Mouse (Mus musculus) gastrocnemius, adult 2 months (tissue): Measurements from ENCODE around the gene Abhd18. TPM values are rescaled to one million over a fixed set of nuclear protein-coding genes. Genes with fewer than 3 reads are reported as not detected.
A peak's percentile ranks its signal among the peaks of the same experiment; 100 is the strongest.
"Not testable (repeated sequence)": the region's sequence is repeated elsewhere in the genome, so short reads cannot be mapped to it uniquely, and the experiment has no call there.

Experiments used
- DNase-seq: peaks from one replicate; pipeline ENCODE4 v3.0.0; 2022
- H3K27ac ChIP-seq: fragments of 200-600 bp; 2 replicates; pipeline ENCODE4 v1.8.1; 2022; ENCODE audit warnings: mild to moderate bottlenecking
- H3K4me3 ChIP-seq: fragments of 200-600 bp; 2 replicates; pipeline ENCODE4 v1.8.1; 2022; ENCODE audit warnings: mild to moderate bottlenecking, moderate library complexity
- CTCF ChIP-seq: fragments of 200-600 bp; IDR thresholded peaks from 2 replicates; pipeline ENCODE4 v1.8.1; 2022; ENCODE audit warnings: antibody characterized with exemption, mild to moderate bottlenecking, moderate library complexity
- intact Hi-C: fragments of 180-260 bp; cut with DNase I; formaldehyde crosslinking; loops from one replicate; pipeline ENCODE4 v1.15.1; 2025
- total RNA-seq, 2 experiments: library from RNA; stranded (reverse); gene quantifications; 2 replicates each; pipeline ENCODE4 v1.2.3; 2021

Gene Abhd18
- total RNA-seq, 2 experiments from 2014 or later, result 12.3 to 44.5 TPM

DNA sequence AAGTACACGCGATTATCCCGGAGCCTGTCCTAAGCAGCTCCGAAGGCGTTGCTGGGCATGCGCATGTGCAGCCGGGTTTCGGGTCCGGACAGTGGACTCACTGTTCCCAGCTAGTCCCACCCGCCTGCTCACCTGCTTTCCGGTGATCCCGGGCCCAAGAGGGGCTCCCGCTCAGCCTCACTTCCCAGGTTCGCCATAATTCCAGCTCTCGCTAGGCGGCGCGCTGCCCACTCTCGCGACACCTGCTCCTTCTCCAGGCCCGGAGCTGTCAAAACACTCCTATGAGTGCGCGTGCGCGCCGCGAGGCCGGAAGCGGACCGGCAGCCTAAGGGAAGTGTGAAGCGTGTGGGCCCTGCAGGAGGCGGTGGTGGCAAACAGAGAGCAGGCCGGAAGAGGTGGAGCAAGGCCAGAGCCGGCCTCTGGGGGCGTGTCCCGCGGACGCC, 47.1 kb downstream of the Abhd18 start:
- peak; percentile 60 for TF ChIP-seq CTCF
- DNase-seq, result peak; percentile 99
- peak overlapping the region; percentile 86 for H3K27ac ChIP-seq
- H3K4me3 ChIP-seq, result peak overlapping the region; percentile 82
- intact Hi-C loops, result loop anchor here (2.0 kb wide), 1 partner anchor 55 kb away; the partner anchor contains the start of gene Larp1b

DNA sequence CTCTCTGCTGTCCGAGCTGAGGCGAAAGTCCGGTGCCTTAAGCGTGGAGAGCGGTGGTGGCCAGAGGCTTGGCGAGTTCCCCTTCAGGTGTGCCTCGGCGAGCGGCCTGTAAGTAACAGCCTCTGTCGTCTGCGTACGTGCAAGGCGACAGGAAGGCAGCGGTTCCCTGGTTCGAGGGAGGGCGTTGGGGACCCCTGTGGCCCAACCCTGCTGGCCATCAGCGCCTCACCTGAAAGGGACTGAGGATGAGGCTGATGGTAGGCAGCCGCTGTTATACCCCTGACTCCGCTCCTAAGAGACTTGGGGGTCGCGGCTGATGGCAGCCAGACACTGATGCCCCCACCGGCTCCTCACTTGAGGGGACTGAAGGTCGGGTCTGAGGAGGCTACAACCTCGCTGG, 47.6 kb downstream of the Abhd18 start:
- DNase-seq, result peak; percentile 36
- intact Hi-C loops, result loop anchor here (2.0 kb wide), 1 partner anchor 54 kb away; the partner anchor contains the start of gene Larp1b
- Histone ChIP-seq H3K4me3 (peak overlapping the region; percentile 82), H3K27ac (peak overlapping the region; percentile 90)

- H3K4me3 ChIP-seq, intact Hi-C loops, DNase-seq, H3K27ac ChIP-seq: not testable (repeated sequence)
Observed at GRCm38 (mm10) chr3:40902443-40902842, 55.7 kb downstream of the Abhd18 start, which contains the start of gene 1700034I23Rik. Gene 1700034I23Rik (minus strand): TSS chr3:40902543.

DNA sequence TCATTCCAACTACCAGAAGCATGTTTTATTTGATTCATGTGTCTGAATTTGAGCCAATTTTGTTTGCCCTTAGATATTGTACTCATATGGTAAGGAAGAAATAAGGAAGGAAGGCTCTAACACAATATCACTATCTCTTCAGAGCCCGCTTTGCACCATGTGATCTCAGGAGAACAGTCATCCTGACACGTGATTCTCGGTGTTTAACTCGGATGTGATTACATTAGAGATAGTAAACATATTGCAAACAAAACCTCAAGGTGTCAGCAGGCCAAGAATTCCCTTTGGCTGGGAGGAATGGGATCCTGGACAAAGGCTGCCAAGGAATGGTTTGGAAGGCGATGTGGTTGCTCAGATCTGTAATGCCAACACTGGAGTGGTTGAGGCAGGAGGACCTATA, 91.4 kb downstream of the Abhd18 start:
- no peak overlapping the region for H3K4me3 ChIP-seq
- intact Hi-C loops, result no loop called here
- no peak overlapping the region for H3K27ac ChIP-seq
- no peak for DNase-seq
- no peak for TF ChIP-seq CTCF

DNA sequence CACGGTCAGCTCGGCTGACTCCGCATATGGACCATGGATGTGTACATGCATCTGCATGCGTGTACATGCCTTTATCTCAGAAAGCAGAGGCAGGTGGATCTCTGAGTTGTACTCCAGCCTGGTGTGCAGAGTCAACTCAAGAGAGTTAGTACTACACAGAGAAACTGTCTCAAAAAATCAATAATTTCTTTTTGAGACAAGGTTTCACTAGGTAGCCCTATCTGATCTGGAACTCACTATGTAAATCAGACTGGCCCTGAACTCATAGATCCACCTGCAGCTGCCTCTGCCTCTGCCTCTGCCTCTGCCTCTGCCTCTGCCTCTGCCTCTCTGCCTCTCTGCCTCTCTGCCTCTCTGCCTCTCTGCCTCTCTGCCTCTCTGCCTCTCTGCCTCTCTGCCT, 91.8 kb downstream of the Abhd18 start:
- no peak for DNase-seq
- Histone ChIP-seq H3K27ac (no peak overlapping the region), H3K4me3 (no peak overlapping the region)
- TF ChIP-seq CTCF, result no peak
- intact Hi-C loops, result no loop called here

DNA sequence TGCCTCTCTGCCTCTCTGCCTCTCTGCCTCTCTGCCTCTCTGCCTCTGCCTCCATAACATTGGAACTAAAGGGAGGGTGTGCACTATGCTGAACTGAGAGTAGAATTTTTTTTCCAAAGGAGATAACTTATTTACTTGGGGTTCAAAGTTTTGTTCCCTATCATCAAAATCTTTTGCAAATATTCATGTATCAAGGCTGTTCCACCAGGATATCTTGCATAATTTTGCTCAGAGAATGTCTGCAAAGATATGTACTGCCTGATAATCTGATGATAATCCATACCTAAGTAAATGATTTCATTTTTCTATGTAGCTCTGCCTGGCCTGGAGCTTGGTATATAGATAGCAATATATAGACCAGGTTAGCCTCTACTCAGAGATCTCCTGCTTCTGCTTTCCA, 92.2 kb downstream of the Abhd18 start:
- Histone ChIP-seq H3K4me3 (no peak overlapping the region), H3K27ac (no peak overlapping the region)
- no peak for DNase-seq
- no peak for TF ChIP-seq CTCF
- intact Hi-C loops, result no loop called here

GRCm38 (mm10) chr3:40949170-40949902, 102.6 kb downstream of the Abhd18 start, which contains the start of gene Larp1b:
Gene Larp1b (plus strand): TSS chr3:40949828.
- H3K27ac ChIP-seq, result peak within 1 kb of the TSS; percentile 96
- intact Hi-C loops, result loop anchor here (2.0 to 5.0 kb wide), 2 partner anchors 42 to 55 kb away; no protein-coding TSS in a partner anchor
- DNase-seq, result peak; percentile 100
- TF ChIP-seq CTCF, result no peak
- H3K4me3 ChIP-seq, result peak within 1 kb of the TSS; percentile 92

GRCm38 (mm10) chr3:40949903-40950600, 103.3 kb downstream of the Abhd18 start:
- peak overlapping the region; percentile 96 for H3K27ac ChIP-seq
- TF ChIP-seq CTCF, result no peak
- peak; percentile 81 for DNase-seq
- intact Hi-C loops, result loop anchor here (2.0 to 5.0 kb wide), 2 partner anchors 43 to 55 kb away; no protein-coding TSS in a partner anchor
- peak overlapping the region; percentile 92 for H3K4me3 ChIP-seq

DNA sequence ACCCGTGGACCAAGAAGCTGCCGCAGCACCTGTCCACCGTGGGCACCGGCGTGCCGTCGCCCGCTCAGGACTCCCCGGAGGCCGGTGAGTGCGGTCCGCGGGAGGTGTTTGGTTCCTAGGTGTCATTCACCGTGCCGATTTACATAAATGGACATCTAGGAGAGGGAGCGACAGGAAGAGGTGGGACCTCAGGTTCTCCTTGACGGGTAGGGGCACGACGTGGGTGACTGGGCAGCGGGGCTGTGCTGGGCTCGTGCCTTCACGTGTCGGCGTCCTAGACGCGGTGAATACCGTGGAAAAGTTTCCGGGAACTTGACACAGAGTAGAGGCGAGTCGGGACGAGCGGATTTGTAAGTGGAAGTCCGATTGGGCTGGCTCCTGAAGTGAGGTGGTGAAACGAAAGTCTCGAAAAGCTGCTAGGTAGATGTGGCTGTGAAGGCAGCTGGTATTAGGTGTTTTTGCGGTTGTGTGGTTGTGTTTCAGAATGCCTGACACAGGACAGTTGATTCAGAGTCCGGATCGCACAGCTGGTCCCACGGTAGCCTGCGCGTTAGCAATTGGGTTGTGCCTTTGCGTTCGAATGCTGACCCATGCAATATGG, 103.9 kb downstream of the Abhd18 start:
- Histone ChIP-seq H3K4me3 (peak overlapping the region; percentile 92), H3K27ac (peak overlapping the region; percentile 96)
- DNase-seq, result peak; percentile 80
- intact Hi-C loops, result no loop called here
- no peak for TF ChIP-seq CTCF

- Histone ChIP-seq H3K27ac (peak overlapping the region; percentile 96), H3K4me3 (peak overlapping the region; percentile 92)
- TF ChIP-seq CTCF, result peak; percentile 54
- intact Hi-C loops, result no loop called here
- DNase-seq, result no peak
Observed at GRCm38 (mm10) chr3:40951365-40951764, 104.6 kb downstream of the Abhd18 start.

DNA sequence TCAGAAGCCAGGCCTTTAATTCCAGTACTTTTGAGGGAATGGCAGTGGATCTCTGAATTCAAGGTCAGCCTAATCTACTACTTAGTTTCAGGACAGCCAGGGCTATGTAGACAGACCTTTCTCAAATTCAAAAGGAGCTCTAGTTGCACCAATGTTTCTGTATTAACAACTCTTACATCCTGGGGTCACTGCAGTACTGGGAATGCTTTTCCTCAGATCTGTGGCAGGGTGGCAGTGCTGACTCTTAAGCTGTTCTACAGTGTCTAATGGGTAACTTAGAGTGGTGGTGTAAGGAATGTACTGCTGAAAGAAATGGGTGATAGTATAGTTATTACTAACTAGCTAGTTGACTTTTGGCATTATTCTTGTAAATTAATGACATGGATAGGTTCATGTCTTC, 105.8 kb downstream of the Abhd18 start:
- DNase-seq, result no peak
- intact Hi-C loops, result no loop called here
- no peak; the same call in 1 of the 2 replicates for TF ChIP-seq CTCF
- Histone ChIP-seq H3K27ac (peak overlapping the region; percentile 35; the same call in 1 of the 2 replicates), H3K4me3 (no peak overlapping the region)

DNA sequence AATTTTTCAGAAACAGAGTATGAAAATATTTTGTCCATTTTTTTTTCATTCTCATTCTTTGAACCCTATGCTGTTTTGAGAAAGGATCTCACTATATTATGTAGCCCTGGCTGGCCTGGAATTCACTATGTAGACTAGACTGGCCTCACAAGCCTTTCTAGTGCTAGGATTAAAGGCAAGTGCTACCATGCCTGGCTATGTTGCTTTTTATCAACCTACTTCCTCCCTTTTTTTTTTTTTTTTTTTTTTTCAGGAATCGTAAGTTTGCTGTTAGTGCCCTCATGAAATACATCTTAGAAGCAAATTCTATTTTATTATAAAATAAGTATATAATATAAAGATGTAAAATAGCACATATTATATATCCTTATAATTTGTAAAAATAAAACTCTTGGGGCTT, 108.0 kb downstream of the Abhd18 start:
- no peak for TF ChIP-seq CTCF
- no peak overlapping the region for H3K4me3 ChIP-seq
- intact Hi-C loops, result no loop called here

DNA sequence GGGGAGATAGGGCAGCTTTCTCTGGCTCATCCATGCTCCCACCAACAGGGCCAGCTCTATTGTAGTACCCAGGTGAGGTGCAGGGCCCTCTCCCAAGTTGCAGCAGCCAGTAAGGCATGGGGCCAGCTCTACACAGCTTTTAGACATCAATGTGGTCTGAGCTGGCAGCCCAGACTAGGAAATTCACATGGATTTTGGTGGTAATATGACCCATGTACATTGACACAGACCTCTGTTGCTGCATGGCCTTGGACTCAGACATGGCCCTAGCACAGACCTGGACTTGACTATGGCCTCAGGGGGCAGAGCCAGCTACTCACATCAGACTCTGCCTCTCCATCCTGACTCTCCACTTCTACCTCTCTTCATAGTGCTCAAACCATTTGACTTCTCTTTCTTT, 112.1 kb downstream of the Abhd18 start:
- intact Hi-C loops, result no loop called here
- no peak for TF ChIP-seq CTCF
- Histone ChIP-seq H3K4me3 (no peak overlapping the region), H3K27ac (no peak overlapping the region)
- peak; percentile 16 for DNase-seq

More for the DNA sequence above, 108.0 kb downstream of the Abhd18 start:
- no peak for DNase-seq
- H3K27ac ChIP-seq, result no peak overlapping the region
